Mouse (Mus musculus): ENCODE results near the gene Cntn4. TPM values are rescaled to one million over a fixed set of nuclear protein-coding genes. Genes with fewer than 3 reads are reported as not detected.

The Cntn4 gene
- total RNA-seq (2021), result under 1 TPM; 0.07 to 0.15 TPM

DNA sequence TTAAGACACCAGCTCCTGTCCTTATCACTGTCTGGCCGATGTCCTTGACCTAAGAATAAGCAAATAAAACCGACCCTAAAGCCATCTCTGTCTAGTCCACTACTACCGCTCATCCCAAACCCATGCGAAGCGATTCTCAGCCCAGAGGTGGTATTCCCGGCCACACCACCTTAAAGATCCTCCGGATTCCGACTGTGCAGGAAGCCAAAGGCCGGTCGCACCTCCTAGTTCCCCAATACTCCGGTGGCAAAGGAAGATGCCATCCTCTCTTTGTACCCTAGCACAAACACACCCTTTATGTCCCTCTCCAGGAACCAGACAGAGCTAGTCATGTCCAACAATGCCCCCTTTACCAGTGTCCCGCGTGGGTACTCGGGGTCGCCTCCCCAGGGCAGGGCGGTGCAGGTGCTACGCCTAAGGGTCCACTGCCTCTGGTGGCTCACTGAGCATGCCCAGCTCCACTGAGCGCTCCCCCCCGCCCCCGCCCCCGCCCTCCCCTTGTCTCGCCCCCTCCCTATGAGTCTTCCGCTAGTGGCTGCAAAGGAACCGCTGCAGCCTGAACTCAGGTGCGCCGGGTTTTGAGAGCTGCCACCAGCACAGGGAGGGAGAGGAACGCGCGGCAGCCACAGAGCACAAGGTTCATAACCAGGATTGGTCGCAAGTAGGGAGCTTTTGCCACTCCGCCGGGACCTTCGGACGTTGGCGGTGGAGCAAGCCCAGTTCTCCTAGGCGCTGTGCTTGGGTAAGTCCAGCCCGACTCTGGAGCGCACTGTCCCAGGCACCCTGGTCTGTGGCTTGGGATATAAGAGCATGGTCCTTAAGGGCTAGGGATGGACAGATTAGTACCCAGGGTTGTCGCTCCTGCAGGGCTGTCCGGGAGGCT lies at the start of gene Cntn4:
Cntn4 (plus strand) TSS at position 512 of the 883 bp plus-strand sequence.
- intact Hi-C loops (cut with DNase I), result no loop called here
- no peak for DNase-seq

DNA sequence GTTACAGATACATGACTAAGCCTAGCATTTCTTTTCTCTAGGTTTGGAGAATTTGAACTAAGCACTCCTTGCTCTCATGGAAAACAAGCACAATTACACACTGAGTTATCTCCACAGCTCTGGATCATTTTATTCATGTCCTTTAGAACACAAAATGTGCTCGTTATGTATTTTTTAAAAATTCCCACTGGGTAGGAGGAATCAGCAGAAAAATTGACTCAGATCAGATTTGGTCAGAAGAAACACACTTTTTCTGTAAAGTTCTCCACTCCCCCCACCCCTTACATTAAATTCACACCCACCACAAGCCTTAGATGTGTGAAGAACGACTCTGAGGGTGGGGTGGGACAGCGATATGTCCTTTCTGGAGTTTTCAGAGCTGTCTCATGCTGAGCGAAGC lies 3.2 kb upstream of the Cntn4 start:
- no peak for DNase-seq
- intact Hi-C loops (cut with DNase I), result no loop called here

DNA sequence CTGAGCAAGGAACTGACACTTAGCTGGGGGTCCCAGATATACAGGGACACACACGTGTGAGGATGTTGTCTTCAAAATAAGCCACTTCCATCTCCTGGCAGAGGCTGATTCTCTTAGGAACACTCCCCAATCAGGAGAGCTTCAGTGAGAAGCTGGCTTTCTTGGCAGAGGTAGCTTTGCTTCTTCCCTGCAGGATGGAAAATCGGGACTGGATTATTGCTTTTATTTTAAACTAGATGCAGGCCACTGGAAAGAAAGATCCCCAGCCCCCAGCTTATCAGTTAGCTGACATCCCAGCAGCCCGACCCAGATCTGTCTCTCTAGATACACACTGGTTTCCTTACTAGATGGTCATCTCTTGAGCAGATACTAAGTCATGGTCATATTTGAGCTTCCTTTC lies 2.4 kb upstream of the Cntn4 start:
- intact Hi-C loops (cut with DNase I), result no loop called here

DNA sequence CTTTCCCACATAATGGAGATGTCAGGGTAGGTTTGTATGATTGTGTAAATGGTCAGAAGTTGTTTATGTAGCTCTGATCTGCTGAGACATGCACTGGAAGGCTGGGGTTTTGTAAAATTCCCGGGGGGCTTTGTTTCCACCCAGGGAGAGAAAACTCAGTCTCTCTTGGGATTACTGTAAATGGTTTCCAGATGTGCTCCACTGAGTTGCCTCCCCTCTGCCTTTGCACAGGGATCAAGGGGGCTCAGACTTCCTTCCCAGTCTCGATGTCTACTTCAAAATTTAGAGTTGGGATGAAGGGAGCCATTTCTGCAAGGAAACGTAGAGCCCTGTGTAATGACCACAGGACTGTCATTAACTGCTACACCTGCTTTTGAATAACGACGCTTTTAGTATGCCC lies 823 bp upstream of the Cntn4 start:
- intact Hi-C loops (cut with DNase I), result no loop called here
- no peak for DNase-seq

More for the DNA sequence above, 2.4 kb upstream of the Cntn4 start:
- DNase-seq, result no peak

DNA sequence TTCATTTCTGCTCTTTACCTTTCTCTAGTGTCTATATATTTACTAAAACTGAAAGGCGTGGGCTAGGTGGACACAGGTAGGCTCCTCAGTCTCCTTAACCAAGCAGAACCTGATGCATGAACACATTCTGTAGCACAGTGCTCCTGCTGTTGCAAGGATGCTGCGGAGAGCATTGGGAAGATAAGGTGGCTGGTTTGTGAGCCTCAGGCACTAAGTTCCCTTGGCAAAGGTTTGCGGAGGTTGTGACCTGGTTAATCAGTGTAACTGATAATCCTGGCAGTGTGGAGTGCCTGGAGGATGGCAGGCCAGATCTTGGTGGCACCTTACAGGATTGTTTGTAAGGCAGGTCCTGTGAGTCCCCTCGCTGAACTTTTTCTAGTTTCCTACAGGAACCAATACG lies 1.3 kb downstream of the Cntn4 start:
- intact Hi-C loops (cut with DNase I), result no loop called here
- no peak for DNase-seq

DNA sequence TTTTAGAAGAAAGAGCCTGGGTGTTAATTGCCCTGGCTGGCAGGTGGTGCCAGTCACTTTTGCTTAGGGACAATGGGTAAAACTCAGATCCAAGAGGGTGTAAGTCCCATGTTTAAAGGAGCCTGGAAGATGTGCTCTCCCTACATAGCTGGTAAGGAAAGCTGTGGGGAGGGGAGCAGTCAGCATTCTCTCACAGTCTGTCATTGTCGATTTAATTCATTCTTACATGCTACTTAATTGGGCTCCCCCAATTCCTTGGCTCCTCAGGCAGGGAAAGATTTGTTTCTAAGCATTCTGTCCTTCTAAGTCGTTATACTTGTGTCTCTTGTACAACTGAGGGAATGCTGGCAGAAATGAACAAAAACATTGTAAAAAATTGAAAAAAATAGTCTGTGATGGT lies 4.0 kb downstream of the Cntn4 start:
- DNase-seq, result no peak
- intact Hi-C loops (cut with DNase I), result no loop called here

DNA sequence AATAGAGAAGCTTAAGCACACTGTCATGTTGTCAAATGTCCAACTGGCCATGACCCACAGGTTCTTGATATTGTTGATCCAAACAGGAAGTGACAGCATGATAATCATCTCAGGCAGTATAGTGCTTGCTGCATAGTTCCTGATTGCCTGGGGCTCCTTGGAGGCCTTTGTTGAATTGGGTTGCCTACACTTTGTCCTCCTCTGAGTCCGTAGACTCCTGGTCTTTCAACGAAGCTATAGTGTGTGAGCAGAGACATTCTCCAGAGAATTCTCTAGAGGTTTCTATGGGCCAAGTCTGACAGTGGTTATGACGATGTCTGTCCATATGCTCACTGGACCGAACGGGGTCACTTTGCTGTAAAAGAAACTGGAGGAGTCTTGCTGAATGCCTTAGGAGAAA lies 5.8 kb downstream of the Cntn4 start:
- no peak for DNase-seq
- intact Hi-C loops (cut with DNase I), result no loop called here

DNA sequence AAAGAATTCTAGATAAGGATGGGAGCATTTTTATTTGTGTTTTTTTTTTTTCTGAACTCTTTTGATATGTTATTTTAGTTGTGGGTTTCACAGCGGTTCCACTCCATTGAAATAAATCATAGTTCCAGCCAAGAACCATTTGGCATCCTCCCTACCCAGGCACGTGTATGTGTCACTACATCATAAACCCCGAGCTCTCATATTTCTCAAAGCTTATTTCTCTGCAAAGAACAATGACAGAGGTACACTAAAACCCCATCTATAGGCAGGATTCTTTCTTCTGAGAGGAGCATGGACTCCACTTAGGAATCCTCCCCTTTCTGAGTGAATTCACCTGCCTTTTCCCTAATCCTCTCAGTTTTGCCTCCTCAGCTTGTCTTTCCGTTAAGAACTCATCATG lies 6.7 kb downstream of the Cntn4 start:
- DNase-seq, result no peak

DNA sequence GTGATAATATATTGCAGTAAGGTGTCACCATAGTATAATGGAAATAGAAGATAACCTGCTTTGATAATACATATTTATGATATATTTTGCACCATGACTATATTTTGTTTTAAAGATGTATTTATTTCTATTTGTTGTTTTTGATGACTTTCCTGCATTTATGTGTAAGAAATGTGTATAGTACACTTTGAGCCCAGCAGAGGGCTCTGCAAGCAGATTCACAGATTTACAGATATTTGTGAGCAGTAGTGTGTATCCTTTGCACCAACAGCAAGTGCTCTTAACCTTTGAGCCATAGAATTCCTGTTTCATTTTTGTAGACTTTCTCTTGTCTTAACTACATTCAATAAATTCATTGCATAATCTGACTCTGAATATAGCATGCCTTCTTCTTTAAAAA lies 10.7 kb downstream of the Cntn4 start:
- intact Hi-C loops (cut with DNase I), result no loop called here
- DNase-seq, result no peak

More for the DNA sequence above, 6.7 kb downstream of the Cntn4 start:
- intact Hi-C loops (cut with DNase I), result no loop called here

DNA sequence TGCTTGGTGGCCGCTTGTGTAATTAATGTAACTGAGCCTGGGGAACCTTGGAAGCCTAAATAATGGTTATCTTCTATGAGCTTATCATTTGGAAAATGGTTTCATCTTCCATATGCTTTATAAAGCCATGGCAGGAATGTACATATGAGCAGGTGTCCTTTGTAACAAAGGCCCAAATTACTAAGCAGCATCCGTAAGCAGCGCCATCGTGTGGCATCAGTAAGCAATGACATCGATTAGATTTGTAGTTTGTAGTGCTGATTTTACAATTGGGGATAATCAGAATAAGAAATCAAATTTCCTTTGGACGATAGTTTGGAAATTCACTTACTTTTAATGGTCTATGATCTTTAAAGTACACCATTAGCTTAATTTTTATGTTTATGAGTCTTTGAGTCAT lies 64.6 kb downstream of the Cntn4 start:
- DNase-seq, result no peak

DNA sequence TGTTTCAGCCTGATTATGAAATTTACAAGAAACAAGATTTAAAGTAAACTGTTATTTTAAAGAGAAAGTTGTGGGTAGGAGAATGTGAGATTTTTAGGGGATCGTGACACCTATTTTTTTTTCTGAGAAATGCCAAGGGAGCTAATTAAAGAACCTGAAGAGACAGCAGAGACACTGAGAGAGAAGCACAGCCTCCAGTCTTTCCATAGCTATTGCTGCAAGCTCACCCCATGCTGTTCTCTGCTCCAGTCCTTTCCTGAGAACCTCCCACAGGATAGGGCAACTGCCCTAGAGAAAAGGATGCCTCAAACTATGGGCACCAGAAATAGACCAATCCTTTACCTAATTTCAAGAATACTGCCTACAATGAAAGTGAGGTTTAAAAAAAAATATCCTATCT lies 103.2 kb downstream of the Cntn4 start:
- intact Hi-C loops (cut with DNase I), result no loop called here
- DNase-seq, result no peak

More for the DNA sequence above, 64.6 kb downstream of the Cntn4 start:
- intact Hi-C loops (cut with DNase I), result no loop called here

DNA sequence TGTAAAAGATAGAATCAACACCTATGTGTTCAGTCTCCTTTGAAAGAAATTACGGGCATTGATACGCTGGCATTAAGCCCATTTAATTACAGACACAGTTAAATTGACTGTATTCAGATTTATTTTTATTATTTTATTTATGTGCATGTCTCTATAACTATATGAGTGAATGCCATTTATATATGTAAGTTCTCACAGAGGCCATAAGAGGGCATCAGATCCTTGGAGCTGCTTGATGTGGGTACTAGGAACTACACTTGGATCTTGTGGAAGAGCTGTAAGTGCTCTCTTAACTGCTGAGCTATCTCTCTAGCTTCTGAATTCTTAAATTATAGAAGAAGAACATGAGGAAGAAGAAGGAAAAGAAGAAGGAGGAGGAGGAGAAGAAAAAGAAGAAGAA lies 111.0 kb downstream of the Cntn4 start:
- no peak for DNase-seq
- intact Hi-C loops (cut with DNase I), result no loop called here

DNA sequence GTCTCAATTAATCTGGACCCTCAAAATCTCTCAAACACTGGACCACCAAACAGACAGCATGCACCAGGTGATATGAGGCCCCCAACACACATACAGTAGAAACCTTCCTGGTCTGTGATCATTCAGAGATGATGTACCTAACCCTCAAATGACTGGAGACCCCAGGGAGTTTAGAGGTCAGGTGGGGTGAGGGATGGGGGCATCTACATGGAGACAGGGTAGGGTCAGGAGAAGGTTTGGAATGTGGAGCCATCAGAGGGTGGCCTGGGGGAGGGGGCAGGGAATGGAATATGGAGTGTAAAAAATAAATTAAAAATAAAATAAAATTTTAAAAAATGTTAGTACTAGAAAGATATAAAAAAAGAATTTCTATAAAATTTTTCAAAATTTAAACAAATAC lies 157.6 kb downstream of the Cntn4 start:
- intact Hi-C loops (cut with DNase I), result no loop called here

DNA sequence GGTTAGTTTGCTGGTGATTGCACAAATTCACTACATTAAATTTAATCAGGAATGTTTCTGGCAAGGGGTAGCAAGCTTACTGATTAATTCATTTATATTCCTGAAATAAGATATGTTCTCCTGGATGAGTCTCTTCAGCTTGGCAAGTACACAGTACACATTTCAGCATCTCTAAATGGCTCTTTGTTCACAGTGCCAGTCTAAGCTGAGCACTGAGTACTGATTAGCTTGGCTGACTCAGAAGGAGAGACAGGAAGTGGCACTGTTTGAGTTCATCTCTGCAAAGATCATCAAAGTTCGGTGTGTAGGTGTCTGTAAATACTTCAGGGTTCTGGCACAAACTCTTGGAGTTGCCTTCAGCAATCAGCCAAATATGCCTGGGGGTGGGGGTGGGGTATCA lies 169.8 kb downstream of the Cntn4 start:
- no peak for DNase-seq
- intact Hi-C loops (cut with DNase I), result no loop called here

More for the DNA sequence above, 157.6 kb downstream of the Cntn4 start:
- DNase-seq, result no peak

DNA sequence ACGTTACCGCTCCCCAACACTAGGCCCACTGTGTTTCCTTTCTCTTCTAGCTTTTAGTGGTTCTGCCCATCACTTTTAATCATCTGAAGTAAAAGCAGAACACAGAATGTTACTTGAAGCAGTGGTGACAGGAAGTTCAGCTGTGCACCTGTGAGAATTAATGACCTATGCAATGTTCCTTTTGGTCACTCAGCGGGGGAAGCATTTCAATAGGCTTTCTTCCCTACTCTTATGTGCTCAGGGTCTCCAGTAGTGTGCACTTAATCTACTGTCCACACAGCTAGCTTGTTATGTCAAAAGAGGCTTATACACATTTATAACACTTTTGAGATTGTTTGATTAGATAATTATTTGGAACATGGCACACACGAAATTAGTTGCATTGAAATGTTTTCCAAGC lies 215.4 kb downstream of the Cntn4 start:
- intact Hi-C loops (cut with DNase I), result no loop called here
- DNase-seq, result no peak

DNA sequence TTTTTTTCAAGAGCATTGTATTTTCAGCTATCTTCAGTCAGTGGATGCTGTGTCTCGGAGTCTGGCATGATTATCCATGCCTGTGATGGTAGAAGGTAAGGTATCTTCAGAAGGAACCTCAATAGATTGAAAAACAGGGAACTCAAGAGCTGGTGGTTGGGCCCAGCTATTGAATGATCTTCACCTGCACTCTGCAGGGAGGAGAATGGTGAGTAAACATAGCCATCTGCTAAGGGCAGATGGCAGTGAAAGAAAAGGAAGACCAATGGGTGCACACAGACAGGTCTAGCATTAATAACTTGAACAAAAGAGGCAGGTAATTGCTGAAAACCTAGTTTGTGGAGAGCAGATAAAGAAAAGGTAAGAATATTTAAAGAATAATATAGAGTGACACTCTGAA lies 261.0 kb downstream of the Cntn4 start:
- DNase-seq, result no peak
- intact Hi-C loops (cut with DNase I), result no loop called here

DNA sequence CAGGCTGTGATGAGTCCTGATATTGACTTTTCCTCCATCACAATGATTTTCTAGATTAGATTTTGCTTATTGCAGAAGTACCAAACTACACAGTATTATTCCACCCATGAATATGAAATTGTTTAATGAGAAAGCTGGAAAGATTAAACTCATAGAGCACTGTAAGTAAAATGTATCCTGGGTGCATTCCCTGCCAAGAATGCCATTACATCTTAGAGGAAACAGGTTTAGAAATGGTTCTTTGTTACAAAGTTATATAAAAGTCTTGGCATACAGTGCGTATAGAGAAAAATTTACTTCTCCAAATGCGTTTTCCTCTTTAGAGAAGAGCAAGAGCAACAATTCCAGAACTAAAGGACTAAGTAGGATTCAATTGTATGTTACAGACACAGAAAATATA lies 261.8 kb downstream of the Cntn4 start:
- intact Hi-C loops (cut with DNase I), result no loop called here
- DNase-seq, result no peak

DNA sequence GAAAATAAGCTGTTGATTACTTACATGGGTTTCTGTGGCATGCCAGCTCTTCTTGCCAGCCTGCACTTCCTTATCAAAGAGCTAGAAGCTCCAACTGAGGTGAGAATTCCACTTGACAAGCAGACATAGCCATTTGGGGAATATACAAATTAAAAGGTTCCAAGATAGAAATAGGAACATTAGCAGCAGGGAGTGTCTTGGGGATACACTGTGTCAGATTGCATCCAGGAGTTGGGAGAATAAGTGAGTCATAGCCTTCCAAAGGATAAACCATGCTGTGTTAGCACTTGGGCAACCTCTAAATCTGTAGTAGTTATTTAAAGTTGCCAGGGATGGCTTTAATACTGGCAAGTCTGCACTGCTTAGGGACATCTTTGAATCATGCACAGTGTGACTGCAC lies 263.1 kb downstream of the Cntn4 start:
- DNase-seq, result no peak
- intact Hi-C loops (cut with DNase I), result no loop called here

DNA sequence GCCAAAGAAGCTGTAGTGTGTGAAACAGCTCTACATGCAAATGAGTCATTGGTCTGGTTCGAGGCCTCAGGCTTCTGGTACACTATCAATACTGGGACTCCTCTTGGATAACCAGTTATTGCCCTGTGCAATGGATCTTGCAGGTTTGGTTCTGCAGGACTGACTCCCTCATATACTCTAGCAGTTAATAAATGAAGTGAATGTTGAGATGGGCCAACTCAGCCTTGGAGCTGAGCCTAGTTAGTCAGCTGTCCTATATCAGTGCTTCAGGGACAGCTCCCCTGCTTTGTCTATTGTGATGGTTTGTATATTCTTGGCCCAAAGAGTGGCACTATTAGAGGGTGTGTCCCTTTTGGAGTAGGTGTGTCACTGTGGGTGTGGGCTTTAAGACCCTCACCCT lies 314.0 kb downstream of the Cntn4 start:
- intact Hi-C loops (cut with DNase I), result no loop called here
- DNase-seq, result peak in 1 of 2 experiments; percentile 3

DNA sequence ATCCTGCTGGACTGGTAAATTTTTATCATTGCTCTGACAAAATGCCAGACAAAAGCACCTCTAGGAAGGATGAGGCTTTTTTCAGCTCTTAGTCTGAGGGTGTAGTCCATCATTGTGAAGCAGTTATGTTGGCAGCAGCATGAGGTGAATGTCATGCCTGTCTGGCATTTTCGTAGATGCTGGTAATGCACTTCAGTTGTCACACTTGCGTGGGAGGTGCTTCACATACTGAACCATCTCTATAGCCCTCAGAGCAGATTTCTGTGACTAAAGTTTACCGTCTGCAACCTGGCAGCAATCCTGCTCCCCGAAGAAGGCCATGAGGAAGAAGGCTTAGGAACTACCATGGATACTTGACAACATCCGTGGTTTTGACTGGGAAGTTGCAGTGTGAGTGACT lies 335.6 kb downstream of the Cntn4 start:
- intact Hi-C loops (cut with DNase I), result no loop called here
- no peak for DNase-seq

DNA sequence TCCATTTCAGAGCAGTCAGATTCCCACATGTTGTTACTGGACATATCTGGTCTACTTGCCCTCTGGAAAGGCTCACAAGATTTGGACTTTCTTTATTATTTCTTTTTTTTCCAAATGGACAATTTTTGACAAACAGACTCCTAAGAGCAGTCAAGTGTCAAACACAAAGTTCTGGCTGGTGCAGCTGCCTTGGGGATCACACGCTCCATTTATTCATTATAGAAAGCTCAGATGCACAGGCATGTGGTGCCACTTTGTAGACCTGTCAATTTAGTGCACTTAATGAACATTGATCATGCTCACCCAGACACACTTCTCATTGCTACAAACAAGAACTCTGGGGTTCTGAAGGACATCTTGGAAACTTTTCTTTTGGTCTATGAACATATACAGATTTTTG lies 337.7 kb downstream of the Cntn4 start:
- no peak for DNase-seq
- intact Hi-C loops (cut with DNase I), result no loop called here

DNA sequence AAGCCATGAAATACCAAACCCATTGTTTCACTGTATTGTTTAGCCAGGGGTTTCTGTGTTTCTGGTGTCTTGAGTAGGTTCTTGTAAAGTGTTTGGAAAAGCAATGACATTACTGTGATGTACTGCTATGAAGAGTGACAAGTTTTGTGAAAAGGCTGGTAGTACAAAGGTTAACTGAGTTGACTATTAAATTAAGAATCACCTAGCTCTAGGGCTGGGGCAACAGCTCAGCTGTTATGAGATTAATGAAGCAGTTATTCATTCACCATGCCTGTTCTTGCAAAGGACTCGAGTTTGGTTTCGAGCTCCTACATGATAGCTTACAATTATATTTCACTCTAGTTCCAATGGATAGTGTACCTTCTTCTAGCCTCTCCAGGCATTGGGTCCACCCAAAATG lies 371.4 kb downstream of the Cntn4 start:
- intact Hi-C loops (cut with DNase I), result no loop called here
- no peak for DNase-seq

DNA sequence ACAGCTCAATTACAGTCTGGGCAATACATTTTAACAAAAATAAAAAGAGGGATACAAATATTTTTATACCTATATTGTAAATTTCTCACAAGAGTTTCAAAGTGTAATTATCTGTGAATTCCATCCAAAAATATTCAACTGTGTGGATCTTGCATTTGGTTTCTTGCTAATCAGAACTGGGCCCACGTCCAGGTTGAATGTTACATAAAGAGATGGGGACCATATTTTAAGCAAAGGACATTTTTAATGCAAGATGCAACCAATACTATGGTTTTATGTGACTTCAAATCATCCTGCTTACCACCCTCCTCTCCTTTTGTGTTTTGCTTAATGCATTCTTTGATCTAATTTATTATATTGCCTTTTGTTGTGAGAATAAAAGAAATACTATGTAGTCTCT lies 378.7 kb downstream of the Cntn4 start:
- intact Hi-C loops (cut with DNase I), result no loop called here
- no peak for DNase-seq

Measured in heart, postnatal 10 days (tissue).